Mouse (Mus musculus) cerebellum, postnatal 10 days (tissue): ENCODE measurements around the gene Sec22b.

Experiments
- DNase-seq, 2 experiments: peaks; one replicate each; pipeline ENCODE4 v3.0.0; 2021; ENCODE audit warnings: mixed read lengths in 2 of 2

Sec22b gene

DNA sequence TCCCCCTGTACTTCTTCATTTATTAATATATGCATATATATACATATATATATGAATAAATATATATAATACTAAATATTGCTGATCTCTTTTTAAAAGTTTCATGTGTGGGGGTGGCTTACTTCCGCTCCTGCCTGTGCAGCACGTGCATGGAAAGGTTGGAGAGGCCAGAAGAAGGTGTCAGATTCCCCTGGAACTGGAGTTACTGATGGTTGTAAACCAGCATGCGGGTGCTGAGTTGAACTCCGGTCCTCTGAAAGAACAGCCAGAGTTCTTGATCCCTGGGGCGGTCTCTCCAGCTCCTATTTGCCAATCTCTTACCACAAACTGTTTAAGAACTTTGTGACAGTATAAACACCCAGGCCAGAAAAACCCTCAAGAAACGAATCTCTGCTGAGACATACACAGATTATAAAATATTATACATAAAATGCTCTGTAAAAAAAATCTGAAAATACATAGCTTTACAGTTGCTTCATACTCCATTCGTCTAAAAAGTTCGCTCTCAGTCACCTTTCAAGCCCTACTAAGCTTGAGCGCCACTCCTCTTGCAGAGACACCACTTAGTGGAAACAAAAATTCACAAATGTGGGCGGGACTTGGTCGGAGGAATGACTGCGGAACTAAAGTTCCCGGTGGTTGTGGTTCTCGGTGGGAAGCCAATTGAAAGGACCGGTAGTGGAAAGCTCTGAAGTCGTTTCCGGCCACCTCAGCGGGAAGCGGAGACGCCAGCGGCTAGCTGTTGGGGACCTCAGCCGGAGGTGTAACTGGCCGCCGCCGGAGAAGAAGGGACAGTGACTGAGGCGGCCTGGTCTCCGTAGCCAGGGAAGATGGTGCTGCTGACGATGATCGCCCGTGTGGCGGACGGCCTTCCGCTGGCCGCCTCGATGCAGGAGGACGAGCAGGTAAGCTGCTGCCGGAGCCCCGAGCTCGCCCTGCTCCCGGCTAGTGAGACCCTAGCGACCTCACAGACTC, at the start of gene Sec22b:
Gene Sec22b (plus strand): TSS at position 675 of the 975 bp plus-strand sequence.
- peak; percentile 92 to 93 for DNase-seq

- no peak for DNase-seq
Observed at GRCm38 (mm10) chr3:97851803-97852202, 49.2 kb upstream of the Sec22b start.

GRCm38 (mm10) chr3:97854575-97855384, 46.2 kb upstream of the Sec22b start:
- peak; percentile 57 to 65 for DNase-seq

- DNase-seq = no peak
Observed at GRCm38 (mm10) chr3:97859400-97859799, 41.6 kb upstream of the Sec22b start.

DNA sequence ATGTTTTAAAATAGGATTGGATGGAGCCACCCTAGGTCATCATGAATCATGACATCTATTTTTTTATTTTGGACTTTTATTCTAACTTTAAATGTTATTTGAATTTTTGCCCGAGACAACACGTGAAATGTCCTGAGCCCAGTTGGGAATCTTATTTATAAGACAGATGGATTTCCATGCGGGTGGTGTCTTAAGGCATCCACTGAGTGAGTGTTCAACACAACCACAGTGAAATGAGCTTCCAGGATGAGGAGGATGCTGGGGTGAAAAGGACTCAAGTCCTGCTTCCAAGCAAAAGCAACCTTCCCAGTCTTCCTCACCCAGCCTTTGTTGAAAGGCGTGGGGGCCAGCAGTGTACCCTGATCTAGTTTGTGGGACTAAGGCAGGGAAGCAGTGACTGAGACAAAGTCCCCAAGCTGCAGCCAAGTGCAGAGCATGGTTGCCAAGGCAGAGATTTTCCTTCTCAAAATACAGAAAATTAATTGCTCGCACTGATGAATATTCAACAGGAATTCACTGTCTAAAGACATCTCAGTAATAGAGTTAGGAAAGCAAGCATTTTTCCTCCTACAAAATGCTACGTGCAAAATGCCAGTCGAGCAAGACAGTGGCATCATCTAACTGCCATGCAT, 40.1 kb upstream of the Sec22b start:
- no peak for DNase-seq

DNA sequence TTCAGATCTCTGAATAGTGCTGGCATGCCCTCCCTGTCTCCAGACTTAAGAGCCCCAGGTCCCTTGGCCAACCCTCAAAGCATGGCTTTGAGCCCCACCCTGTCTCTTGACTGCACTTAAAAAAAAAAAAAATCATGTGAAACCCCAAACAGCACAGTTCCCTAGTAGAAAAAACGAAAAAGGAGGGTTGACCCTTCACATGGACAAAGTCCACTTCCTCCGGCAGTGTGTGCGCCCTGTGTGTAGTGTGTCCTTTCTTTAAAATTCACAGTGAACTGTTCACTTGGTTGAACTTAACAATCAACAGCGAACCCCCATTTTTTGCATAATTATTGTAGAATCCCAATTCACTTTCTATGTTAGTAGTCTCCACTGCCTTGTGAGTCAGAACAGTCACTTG, 34.3 kb upstream of the Sec22b start:
- DNase-seq = no peak

- DNase-seq = peak; percentile 40 to 50
Observed at GRCm38 (mm10) chr3:97867221-97868023, 33.6 kb upstream of the Sec22b start.

- DNase-seq = peak; percentile 65 to 78
Observed at GRCm38 (mm10) chr3:97868024-97868689, 32.8 kb upstream of the Sec22b start.

DNA sequence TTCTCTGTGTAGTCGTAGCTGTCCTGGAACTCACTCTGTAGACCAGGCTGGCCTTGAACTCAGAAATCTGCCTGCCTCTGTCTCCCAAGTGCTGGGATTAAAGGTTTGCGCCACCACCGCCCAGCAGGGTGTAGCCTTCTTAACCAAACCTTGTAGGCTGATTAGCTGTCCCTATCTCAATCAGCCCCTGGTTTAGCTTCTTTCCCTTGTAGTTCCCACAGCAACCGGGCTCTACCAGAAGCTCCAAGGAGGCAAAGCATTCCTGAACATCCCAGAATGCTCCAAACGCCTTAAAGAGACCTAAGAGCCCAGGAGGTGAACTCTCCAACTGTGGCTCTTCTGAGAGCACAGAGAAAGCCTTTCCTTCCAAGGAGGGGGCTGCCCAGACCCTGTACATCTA, 32.3 kb upstream of the Sec22b start:
- DNase-seq = no peak

DNA sequence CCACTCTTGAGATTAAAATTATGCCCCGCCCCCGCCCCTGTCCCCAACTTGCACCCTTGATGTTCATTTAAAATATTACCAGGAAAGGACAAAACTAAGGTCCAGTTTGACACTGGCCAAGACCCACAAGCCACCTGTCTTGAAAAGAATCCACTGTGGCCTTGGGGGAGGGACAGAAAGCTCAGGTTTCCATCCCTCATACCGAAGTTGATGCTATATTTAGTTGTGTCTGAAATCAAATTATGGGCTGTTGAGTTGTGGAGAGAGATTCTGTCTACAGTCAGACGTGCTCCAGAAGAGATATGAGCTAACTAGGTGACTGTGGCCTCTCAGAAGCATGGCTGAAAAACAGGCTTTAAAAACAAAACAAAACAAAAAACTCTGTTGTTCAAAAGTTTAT, 31.3 kb upstream of the Sec22b start:
- no peak for DNase-seq

DNA sequence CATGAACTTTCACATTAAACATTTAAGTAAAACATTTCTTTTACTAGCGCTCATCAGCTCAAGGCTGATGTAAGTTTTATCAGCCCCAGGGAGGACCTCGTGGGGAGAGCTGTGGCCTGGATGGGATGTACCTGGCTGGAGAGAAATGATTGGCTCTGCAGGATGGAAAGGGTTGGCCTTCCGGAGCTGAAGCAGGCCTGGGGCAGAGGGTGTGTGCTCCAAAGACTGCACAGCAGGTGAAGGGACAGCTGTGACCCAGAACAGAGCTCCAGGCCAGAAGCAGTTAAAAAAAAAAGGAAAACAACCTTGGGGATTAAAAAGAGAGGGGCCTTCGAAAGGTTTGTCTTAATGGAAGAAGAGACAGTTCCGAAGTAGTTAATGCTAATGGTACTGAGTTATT, 26.2 kb upstream of the Sec22b start:
- no peak for DNase-seq

- no peak for DNase-seq
Observed at GRCm38 (mm10) chr3:97876259-97876658, 24.7 kb upstream of the Sec22b start.

DNA sequence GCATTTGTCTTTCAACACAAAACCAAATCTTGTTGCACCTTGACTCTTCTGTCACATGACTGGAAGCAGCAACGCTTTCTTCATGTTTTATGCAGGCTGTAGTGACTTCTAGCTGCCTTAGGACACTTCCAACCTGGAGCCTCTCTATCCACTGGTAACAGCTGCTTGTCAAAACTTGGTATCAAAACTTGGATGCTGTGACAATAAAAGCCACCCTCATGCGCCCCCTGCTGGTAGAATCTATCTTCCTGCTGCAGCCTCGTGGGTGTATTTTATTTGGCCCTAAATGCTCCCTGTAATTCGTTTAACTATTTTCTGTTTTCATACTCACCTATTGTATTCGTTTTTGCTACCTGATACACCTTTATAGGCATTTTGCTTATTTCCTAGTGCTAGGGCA, 21.8 kb upstream of the Sec22b start:
- peak; percentile 85 to 89 for DNase-seq

DNA sequence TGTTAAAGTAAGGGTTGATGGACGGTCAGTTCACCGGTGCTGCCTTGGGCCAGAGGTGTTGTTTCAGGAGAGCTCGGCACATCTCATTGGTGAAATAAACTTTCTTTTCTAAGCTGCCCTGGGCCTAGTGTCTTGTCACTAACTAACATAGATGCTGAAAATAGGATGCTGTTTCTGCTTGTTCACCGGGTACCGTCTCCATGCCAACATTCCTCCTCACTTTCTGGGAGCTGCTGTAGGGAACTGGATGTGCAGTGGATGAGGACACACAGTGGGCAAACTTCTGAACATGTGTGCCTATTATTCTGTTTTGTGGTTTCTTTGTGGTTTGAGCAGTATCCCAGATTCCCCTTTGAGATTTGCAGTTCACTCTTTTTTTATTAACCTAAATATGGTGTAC, 19.4 kb upstream of the Sec22b start:
- DNase-seq = no peak

DNA sequence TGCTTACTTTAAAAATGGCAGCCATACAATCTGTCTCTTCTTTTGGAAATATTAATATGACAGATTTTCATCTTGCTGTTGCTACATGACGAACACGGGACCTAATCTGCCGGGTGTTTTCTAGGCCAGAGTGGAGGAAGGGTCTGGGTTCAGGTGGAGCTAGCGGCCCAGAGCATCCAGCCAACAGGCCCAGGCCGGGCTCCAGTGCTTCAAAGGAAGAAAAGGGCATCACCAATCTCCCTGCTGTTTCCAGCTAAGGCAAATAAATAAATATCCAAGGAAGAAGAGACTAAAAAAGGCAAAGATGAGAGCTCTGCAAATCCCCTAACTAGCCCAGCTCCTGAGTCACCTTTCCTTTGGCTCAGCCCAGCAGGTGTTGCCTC, 13.2 kb upstream of the Sec22b start:
- peak; percentile 61 to 69 for DNase-seq

GRCm38 (mm10) chr3:97888168-97888901, 12.7 kb upstream of the Sec22b start, which contains the start of gene Pde4dip:
Pde4dip (minus strand) TSS chr3:97888707.
- peak; percentile 94 to 96 for DNase-seq

DNA sequence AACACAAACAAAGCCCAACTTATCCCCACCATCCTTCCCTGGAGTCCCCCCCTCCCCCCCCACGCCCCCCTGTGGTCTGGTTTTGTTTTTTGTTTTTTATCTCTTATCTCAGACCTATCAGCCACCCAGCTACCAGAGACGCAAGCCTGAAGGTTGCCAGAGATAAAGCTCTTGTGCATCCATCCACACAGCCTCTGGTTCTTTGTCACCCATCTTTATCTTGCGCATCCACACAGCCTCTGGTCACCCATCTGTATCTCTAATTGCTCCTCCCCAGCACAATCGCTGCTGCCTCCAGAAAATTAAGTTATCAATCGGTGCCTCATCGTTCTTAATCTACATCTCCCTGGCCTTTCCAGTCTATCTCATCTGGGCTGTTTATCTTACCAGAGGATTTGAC, 10.8 kb upstream of the Sec22b start:
- DNase-seq = no peak

DNA sequence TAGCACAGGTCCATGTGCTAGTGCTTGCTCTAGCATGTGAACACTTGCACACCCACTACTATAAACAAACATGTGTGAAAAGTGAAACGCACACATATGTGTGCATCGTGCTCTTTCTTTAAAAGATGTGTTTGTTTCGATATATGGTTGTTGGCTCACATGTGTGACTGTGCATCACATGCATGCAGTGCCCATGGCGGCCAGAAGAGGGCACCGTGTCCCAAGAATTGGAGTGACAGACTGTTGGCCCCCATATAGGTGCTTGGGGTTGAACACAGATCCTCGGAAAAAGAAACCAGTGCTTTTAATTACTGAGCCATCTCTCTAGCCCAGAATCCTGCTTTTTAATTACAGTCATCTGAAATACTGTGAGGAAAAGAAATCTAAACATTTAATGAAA, 6.3 kb upstream of the Sec22b start:
- peak; percentile 70 to 81 for DNase-seq

DNA sequence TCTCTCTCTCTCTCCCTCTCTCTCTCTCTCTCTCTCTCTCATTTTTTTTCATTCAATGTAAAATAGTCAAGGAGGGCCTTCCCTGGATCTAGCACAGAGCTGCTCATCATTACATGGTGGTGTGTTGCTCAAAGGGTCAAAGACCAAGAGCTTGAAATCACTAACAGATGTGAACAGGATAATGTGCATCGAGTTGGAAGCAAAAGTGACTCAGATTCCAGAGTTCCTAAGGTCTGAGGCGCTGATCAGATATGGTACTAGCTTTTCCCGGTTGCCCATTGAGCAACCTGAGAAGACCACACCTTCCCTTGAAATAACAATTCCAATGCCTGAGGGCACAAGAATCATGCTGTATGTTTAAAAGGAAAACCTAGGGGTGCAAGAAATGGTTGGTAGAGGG, 2.6 kb upstream of the Sec22b start:
- DNase-seq = no peak

GRCm38 (mm10) chr3:97901586-97901985, 596 bp downstream of the Sec22b start:
- no peak for DNase-seq

- DNase-seq = no peak
Observed at GRCm38 (mm10) chr3:97909737-97910136, 8.7 kb downstream of the Sec22b start.
